Mouse (Mus musculus): ENCODE results near the gene Tox3. TPM values are rescaled to one million over a fixed set of nuclear protein-coding genes. Genes with fewer than 3 reads are reported as not detected.

Gene Tox3
- polyA plus RNA-seq, 1 experiment from 2014 or later, result 2.0 TPM

- no peak overlapping the region for H3K4me3 ChIP-seq (ENCODE audit: low read depth, low read length)
- H3K27me3 ChIP-seq (replicated peaks; ENCODE audit: control insufficient read depth, insufficient read depth, low read length), result no peaks in the 10 kb centered on the region
- H3K9me3 ChIP-seq (ENCODE audit: control insufficient read depth), result no peaks in the 10 kb centered on the region
- H3K4me1 ChIP-seq (replicated peaks; ENCODE audit: control insufficient read depth, insufficient read depth, low read length), result no peaks in the 10 kb centered on the region
- 95% methylated on average over 8 of the region's 8 CpGs for WGBS
- H3K27ac ChIP-seq (ENCODE audit: low read depth, low read length), result no peak overlapping the region
- peaks cover 6% of the 10 kb centered on the region; the same call in 1 of the 2 replicates for H3K36me3 ChIP-seq (ENCODE audit: control insufficient read depth, insufficient read depth)
- H3K4me2 ChIP-seq (replicated peaks; ENCODE audit: low read depth), result no peak overlapping the region
- H3K9ac ChIP-seq (ENCODE audit: low read depth, low read length), result no peak overlapping the region
- ATAC-seq, result no peak
- TF ChIP-seq CTCF (IDR thresholded peaks at IDR 0.05; ENCODE audit: low read depth), result no peak
Measured at GRCm38 (mm10) chr8:90246357-90246756, 101.8 kb downstream of the Tox3 start.

- H3K9ac ChIP-seq (ENCODE audit: low read depth, low read length), result no peak overlapping the region
- ATAC-seq, result no peak
- H3K4me1 ChIP-seq (replicated peaks; ENCODE audit: control insufficient read depth, insufficient read depth, low read length), result no peaks in the 10 kb centered on the region
- H3K27me3 ChIP-seq (replicated peaks; ENCODE audit: control insufficient read depth, insufficient read depth, low read length), result no peaks in the 10 kb centered on the region
- H3K27ac ChIP-seq (ENCODE audit: low read depth, low read length), result no peak overlapping the region
- no peak overlapping the region for H3K4me3 ChIP-seq (ENCODE audit: low read depth, low read length)
- WGBS, result 95% methylated on average over 3 of the region's 3 CpGs
- no peak for TF ChIP-seq CTCF (IDR thresholded peaks at IDR 0.05; ENCODE audit: low read depth)
- H3K36me3 ChIP-seq (ENCODE audit: control insufficient read depth, insufficient read depth), result peaks cover 6% of the 10 kb centered on the region; the same call in 1 of the 2 replicates
- no peaks in the 10 kb centered on the region for H3K9me3 ChIP-seq (ENCODE audit: control insufficient read depth)
- H3K4me2 ChIP-seq (replicated peaks; ENCODE audit: low read depth), result no peak overlapping the region
Measured at GRCm38 (mm10) chr8:90245828-90246227, 102.3 kb downstream of the Tox3 start.

GRCm38 (mm10) chr8:90245187-90245586 is 103.0 kb downstream of the Tox3 start:
- H3K4me3 ChIP-seq (ENCODE audit: low read depth, low read length), result no peak overlapping the region
- H3K4me2 ChIP-seq (replicated peaks; ENCODE audit: low read depth), result no peak overlapping the region
- no peak for TF ChIP-seq CTCF (IDR thresholded peaks at IDR 0.05; ENCODE audit: low read depth)
- H3K9ac ChIP-seq (ENCODE audit: low read depth, low read length), result no peak overlapping the region
- whole genome bisulfite sequencing, result 87% methylated on average over 5 of the region's 5 CpGs
- H3K4me1 ChIP-seq (replicated peaks; ENCODE audit: control insufficient read depth, insufficient read depth, low read length), result no peaks in the 10 kb centered on the region
- no peak for ATAC-seq
- no peak overlapping the region for H3K27ac ChIP-seq (ENCODE audit: low read depth, low read length)
- no peaks in the 10 kb centered on the region for H3K9me3 ChIP-seq (ENCODE audit: control insufficient read depth)
- peaks cover under 1% of the 10 kb centered on the region; the same call in 1 of the 2 replicates for H3K36me3 ChIP-seq (ENCODE audit: control insufficient read depth, insufficient read depth)
- H3K27me3 ChIP-seq (replicated peaks; ENCODE audit: control insufficient read depth, insufficient read depth, low read length), result no peaks in the 10 kb centered on the region

GRCm38 (mm10) chr8:90244458-90245145 is 103.5 kb downstream of the Tox3 start:
- no peaks in the 10 kb centered on the region for H3K4me1 ChIP-seq (replicated peaks; ENCODE audit: control insufficient read depth, insufficient read depth, low read length)
- no peaks in the 10 kb centered on the region for H3K9me3 ChIP-seq (ENCODE audit: control insufficient read depth)
- no peak overlapping the region for H3K9ac ChIP-seq (ENCODE audit: low read depth, low read length)
- no peak overlapping the region for H3K4me3 ChIP-seq (ENCODE audit: low read depth, low read length)
- H3K27me3 ChIP-seq (replicated peaks; ENCODE audit: control insufficient read depth, insufficient read depth, low read length), result no peaks in the 10 kb centered on the region
- no peak overlapping the region for H3K27ac ChIP-seq (ENCODE audit: low read depth, low read length)
- no peaks in the 10 kb centered on the region; the same call in 1 of the 2 replicates for H3K36me3 ChIP-seq (ENCODE audit: control insufficient read depth, insufficient read depth)
- no peak overlapping the region for H3K4me2 ChIP-seq (replicated peaks; ENCODE audit: low read depth)
- no peak for TF ChIP-seq CTCF (IDR thresholded peaks at IDR 0.05; ENCODE audit: low read depth)
- WGBS, result 80% methylated on average over 10 of the region's 10 CpGs
- ATAC-seq, result no peak

GRCm38 (mm10) chr8:90243957-90244356 is 104.2 kb downstream of the Tox3 start:
- H3K4me3 ChIP-seq (ENCODE audit: low read depth, low read length), result no peak overlapping the region

GRCm38 (mm10) chr8:90242351-90242750 is 105.8 kb downstream of the Tox3 start:
- no peak for TF ChIP-seq CTCF (IDR thresholded peaks at IDR 0.05; ENCODE audit: low read depth)
- no peak overlapping the region for H3K4me3 ChIP-seq (ENCODE audit: low read depth, low read length)
- H3K9me3 ChIP-seq (ENCODE audit: control insufficient read depth), result no peaks in the 10 kb centered on the region
- H3K9ac ChIP-seq (ENCODE audit: low read depth, low read length), result no peak overlapping the region
- no peak overlapping the region for H3K4me2 ChIP-seq (replicated peaks; ENCODE audit: low read depth)
- ATAC-seq, result no peak
- no peaks in the 10 kb centered on the region for H3K4me1 ChIP-seq (replicated peaks; ENCODE audit: control insufficient read depth, insufficient read depth, low read length)
- H3K27ac ChIP-seq (ENCODE audit: low read depth, low read length), result no peak overlapping the region
- no peaks in the 10 kb centered on the region for H3K36me3 ChIP-seq (ENCODE audit: control insufficient read depth, insufficient read depth)
- 88% methylated on average over 2 of the region's 2 CpGs for WGBS
- H3K27me3 ChIP-seq (replicated peaks; ENCODE audit: control insufficient read depth, insufficient read depth, low read length), result no peaks in the 10 kb centered on the region

More at GRCm38 (mm10) chr8:90243957-90244356, 104.2 kb downstream of the Tox3 start:
- WGBS, result 91% methylated on average over 5 of the region's 5 CpGs
- H3K36me3 ChIP-seq (ENCODE audit: control insufficient read depth, insufficient read depth), result no peaks in the 10 kb centered on the region; the same call in 1 of the 2 replicates
- H3K9me3 ChIP-seq (ENCODE audit: control insufficient read depth), result no peaks in the 10 kb centered on the region
- H3K27ac ChIP-seq (ENCODE audit: low read depth, low read length), result no peak overlapping the region
- ATAC-seq, result no peak
- no peaks in the 10 kb centered on the region for H3K27me3 ChIP-seq (replicated peaks; ENCODE audit: control insufficient read depth, insufficient read depth, low read length)
- no peak for TF ChIP-seq CTCF (IDR thresholded peaks at IDR 0.05; ENCODE audit: low read depth)
- no peak overlapping the region for H3K9ac ChIP-seq (ENCODE audit: low read depth, low read length)
- no peak overlapping the region for H3K4me2 ChIP-seq (replicated peaks; ENCODE audit: low read depth)
- H3K4me1 ChIP-seq (replicated peaks; ENCODE audit: control insufficient read depth, insufficient read depth, low read length), result no peaks in the 10 kb centered on the region
